Mouse (Mus musculus): ENCODE results near the gene Ociad2.

Ociad2 gene

DNA sequence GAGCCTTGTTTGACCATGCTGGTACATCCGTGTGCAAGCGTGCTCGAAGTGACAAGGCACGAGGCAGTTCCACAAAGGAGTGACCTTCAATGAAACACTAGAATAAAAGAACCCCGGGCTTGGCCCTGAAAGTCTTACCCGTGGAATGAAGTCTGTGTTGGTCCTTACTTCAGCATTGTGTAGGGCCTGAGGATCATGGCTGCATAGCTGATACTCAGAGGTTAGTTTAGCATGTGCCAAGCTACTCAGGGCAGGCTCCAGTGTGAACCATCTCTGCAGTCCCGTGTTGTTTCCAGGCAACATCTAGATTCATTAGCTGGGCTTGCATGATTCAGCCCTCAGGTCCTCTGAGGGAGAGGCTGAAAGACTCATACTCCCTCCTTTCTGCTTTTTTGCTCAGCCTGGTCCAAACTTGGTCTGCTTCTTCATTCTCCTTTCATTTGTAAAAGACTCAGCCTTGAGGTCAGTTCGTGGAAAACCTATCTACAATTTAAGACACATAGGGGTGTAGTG lies at the start of gene Ociad2:
Ociad2 (minus strand) TSS at position 306 of the 513 bp plus-strand sequence.
- no peak for DNase-seq

GRCm38 (mm10) chr5:73383647-73383970 lies 42.8 kb upstream of the Ociad2 start:
- DNase-seq = no peak

GRCm38 (mm10) chr5:73382737-73383646 lies 42.2 kb upstream of the Ociad2 start:
- DNase-seq = peak; percentile 54 to 70

- no peak for DNase-seq
Observed at GRCm38 (mm10) chr5:73381976-73382540, 41.2 kb upstream of the Ociad2 start.

DNA sequence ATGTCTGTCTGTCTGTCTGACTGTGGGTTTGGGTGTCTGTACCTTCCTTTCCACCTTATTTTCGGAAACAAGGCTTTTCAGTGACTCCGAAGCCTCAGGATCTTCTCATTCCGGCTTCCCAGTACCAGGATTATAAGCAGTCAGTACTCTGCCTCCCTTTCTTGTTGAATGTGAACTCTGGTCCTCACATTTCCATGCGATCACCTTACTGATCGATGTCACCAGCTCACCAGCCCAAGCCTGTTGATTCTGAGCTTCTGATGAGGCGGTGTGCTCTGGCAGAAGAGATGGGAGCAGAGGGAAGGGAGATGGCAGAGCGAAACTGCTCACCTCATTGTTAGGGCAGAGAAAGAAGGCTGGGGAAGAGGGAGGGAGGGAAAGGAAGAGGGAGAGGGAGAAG lies 40.7 kb upstream of the Ociad2 start:
- DNase-seq = no peak

DNA sequence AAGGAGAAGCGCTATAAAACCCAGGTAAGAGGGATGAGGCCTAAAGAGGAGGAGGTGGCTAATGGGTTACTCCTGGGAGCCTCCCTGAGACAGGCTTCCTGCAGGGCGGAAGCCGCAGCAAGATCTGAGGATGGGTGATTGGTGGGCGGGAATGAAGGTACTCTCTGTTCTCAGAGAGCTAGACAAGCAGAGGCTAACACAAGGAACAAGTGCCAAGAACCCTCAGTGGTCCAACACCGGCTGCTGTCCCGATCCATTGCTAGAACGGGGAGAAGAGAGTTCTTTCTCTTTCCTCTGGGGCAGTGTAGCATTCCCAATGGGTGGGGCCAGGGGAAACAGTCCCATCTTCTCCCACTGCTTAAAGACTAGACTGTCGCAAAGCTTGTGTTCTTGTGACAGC lies 40.0 kb upstream of the Ociad2 start:
- DNase-seq = no peak

DNA sequence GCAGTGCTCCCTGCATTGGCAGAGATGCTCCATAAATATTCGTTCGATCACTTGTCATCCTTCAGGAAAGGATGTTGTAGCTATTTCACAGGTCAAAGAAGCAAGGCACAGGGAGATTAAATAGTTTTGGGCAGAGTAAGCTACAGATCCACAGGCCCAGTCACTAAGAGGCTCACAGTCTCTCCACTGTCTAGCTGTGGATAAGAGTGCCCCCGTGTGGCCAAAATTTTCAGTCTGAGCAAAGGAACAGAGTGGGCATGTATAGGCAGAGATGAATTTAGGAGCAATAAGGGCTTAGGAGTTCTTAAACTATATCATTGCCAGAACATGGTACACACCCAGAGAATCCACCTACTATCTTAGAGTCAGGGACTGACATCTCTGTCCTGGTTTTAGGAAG lies 39.1 kb upstream of the Ociad2 start:
- DNase-seq = peak; percentile 71 to 77

GRCm38 (mm10) chr5:73376491-73376890 lies 35.7 kb upstream of the Ociad2 start:
- DNase-seq = no peak

- no peak for DNase-seq
Observed at GRCm38 (mm10) chr5:73376041-73376440, 35.2 kb upstream of the Ociad2 start.

GRCm38 (mm10) chr5:73373184-73373583 lies 32.4 kb upstream of the Ociad2 start:
- DNase-seq = no peak

GRCm38 (mm10) chr5:73372601-73373000 lies 31.8 kb upstream of the Ociad2 start:
- no peak for DNase-seq

DNA sequence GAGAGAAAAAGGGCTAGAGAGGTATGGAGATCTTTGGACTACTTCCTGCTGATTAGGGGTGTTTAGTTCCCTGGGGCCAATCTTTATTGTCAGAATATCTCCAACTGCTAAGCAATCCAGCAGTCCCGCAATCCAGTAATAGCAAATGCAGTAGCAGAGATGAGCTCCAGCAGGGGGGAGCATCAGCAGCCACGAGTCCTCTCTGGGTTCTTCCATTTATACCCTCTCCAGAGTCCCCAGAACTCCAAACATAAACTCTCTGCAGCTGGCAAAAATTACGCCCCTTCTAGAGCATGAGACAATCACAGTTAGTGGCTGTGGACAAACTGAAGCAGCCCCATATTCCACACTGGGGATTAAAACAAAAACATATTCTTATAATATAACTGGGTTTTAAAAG lies 28.9 kb upstream of the Ociad2 start:
- DNase-seq = no peak

GRCm38 (mm10) chr5:73368845-73369447 lies 28.1 kb upstream of the Ociad2 start:
- no peak for DNase-seq

- no peak for DNase-seq
Observed at GRCm38 (mm10) chr5:73367906-73368305, 27.1 kb upstream of the Ociad2 start.

GRCm38 (mm10) chr5:73364107-73364864 lies 23.5 kb upstream of the Ociad2 start:
- no peak for DNase-seq

DNA sequence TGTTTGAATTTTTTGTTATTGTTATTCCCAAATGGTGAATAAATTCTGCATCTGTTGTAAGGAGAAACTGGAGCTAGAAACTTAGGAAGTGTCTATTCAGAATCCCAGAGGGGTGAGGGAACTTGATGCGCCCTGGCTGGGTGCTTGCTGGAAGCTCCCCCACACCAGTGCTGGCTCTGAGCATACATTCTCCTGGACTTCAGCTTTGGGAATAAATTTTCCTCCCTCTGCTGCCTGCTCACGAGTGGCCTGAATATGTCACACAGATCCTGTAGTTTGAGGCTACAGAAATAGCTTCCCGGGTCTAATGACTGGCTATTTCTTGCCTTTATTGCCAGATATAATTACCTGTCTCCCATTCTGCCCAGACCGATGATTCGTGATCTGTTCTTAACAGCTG lies 22.0 kb upstream of the Ociad2 start:
- DNase-seq = no peak

- no peak for DNase-seq
Observed at GRCm38 (mm10) chr5:73362338-73362737, 21.5 kb upstream of the Ociad2 start.

- no peak for DNase-seq
Observed at GRCm38 (mm10) chr5:73360240-73360639, 19.4 kb upstream of the Ociad2 start.

DNA sequence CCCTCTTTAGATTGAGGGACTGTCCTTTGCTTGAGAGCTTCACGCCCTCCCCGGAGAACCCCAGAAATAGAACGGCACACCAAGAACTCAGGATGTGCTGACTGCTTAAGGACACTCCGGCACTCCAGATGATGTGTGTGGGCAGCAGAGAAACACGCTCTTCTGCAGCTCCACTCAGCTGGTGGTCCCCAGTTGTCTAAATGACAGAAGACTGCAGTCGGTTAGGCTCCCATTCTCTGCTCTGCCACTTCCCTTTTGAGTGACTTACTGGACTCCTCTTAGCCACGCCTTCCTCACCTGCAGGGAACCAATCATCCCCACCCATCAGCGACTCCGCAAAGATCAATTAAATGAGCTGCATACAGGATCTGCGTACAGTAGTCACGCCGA lies 18.9 kb upstream of the Ociad2 start:
- no peak for DNase-seq

DNA sequence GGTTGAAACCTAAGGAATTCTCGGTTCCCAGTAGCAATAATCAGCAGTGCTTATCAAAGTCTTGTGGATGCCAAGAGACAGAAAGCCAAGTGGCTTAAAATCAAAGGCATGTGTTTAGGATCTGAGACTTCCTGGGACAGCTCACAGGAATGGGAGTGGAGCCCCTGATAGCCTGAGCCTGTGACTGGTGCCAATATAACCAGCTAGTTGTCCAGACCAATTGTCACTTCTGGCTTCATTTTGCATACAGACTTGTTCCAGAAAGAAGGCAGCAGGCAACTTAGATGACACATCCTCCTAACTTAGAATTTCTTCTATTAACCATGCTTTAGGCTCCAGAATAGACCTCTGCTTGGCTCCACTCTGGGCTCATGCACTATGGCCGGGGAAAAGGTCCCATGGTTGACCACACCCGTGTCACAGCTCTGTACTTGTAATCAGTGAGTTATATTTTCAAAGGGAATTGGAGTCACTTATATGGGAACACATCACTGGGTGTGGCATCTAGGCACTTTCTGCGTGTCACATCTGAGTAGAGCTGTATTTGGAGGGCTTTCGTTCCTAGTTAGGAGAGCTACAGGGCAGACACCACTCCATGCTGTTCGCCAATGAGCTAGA lies 18.4 kb upstream of the Ociad2 start:
- DNase-seq = no peak

DNA sequence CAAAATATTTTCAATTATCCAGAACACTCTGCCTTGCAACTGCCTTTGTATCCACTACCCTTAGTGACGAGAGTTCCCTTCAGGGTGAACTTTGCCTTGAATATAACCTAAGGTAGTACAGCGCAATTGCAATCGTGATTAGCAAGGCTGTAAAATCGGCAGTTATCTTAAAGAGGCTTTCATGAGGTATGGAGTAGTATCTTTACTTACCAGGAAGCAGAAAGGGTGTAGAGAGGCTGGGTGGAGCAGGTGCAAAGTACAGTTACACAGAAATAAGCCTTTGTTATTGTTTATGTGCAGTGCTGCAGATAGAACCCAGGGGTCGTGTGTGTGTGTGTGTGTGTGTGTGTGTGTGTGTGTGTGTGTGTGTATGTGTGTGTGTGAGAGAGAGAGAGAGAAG lies 14.6 kb upstream of the Ociad2 start:
- DNase-seq = no peak

GRCm38 (mm10) chr5:73353978-73354377 lies 13.2 kb upstream of the Ociad2 start:
- DNase-seq = no peak

GRCm38 (mm10) chr5:73353519-73353918 lies 12.7 kb upstream of the Ociad2 start:
- no peak for DNase-seq
